Mouse (Mus musculus): Measurements from ENCODE around the gene Cep112.

Cep112 gene

GRCm38 (mm10) chr11:108881662-108882061 is 456.7 kb downstream of the Cep112 start:
- DNase-seq, result no peak

- no peak for DNase-seq
Observed at GRCm38 (mm10) chr11:108885276-108885896, 460.4 kb downstream of the Cep112 start.

- DNase-seq, result no peak
Observed at GRCm38 (mm10) chr11:108886060-108886459, 461.1 kb downstream of the Cep112 start.

- DNase-seq, result peak; percentile 28 to 43
Observed at GRCm38 (mm10) chr11:108889121-108889520, 464.1 kb downstream of the Cep112 start.

- DNase-seq, result no peak
Observed at GRCm38 (mm10) chr11:108890544-108890943, 465.6 kb downstream of the Cep112 start.

GRCm38 (mm10) chr11:108891111-108891870 is 466.3 kb downstream of the Cep112 start:
- DNase-seq, result peak; percentile 33

- DNase-seq, result no peak
Observed at GRCm38 (mm10) chr11:108891871-108892380, 466.9 kb downstream of the Cep112 start.

- DNase-seq, result no peak
Observed at GRCm38 (mm10) chr11:108892406-108892805, 467.4 kb downstream of the Cep112 start.

- no peak for DNase-seq
Observed at GRCm38 (mm10) chr11:108893232-108893790, 468.3 kb downstream of the Cep112 start.

GRCm38 (mm10) chr11:108893855-108894510 is 469.0 kb downstream of the Cep112 start:
- DNase-seq, result no peak

GRCm38 (mm10) chr11:108897034-108897433 is 472.0 kb downstream of the Cep112 start:
- peak; percentile 71 to 79 for DNase-seq

GRCm38 (mm10) chr11:108898063-108898462 is 473.1 kb downstream of the Cep112 start:
- DNase-seq, result no peak

GRCm38 (mm10) chr11:108898483-108898882 is 473.5 kb downstream of the Cep112 start:
- DNase-seq, result no peak

- peak; percentile 59 to 63 for DNase-seq
Observed at GRCm38 (mm10) chr11:108900718-108901488, 475.9 kb downstream of the Cep112 start.

- peak; percentile 55 to 74 for DNase-seq
Observed at GRCm38 (mm10) chr11:108901670-108902069, 476.7 kb downstream of the Cep112 start.

GRCm38 (mm10) chr11:108902303-108902702 is 477.3 kb downstream of the Cep112 start:
- no peak for DNase-seq

GRCm38 (mm10) chr11:108906590-108907254 is 481.7 kb downstream of the Cep112 start:
- no peak for DNase-seq

GRCm38 (mm10) chr11:108909396-108910195 is 484.6 kb downstream of the Cep112 start:
- DNase-seq, result no peak
